Mouse (Mus musculus): ENCODE data around the gene Fzd10. TPM values are rescaled to one million over a fixed set of nuclear protein-coding genes. Genes with fewer than 3 reads are reported as not detected.

Fzd10 gene
- total RNA-seq (2021), result 1 to 10 TPM in 1 of 2 experiments, under 1 TPM in 1; 0.77 to 1.6 TPM
- long read RNA-seq, experiment 1, partial matches to known transcripts, result 0 of 2 reads
- long read RNA-seq, experiment 1, other reads (novel, unspliced or antisense), result 0 of 2 reads
- long read RNA-seq, experiment 2, result 0 reads

- intact Hi-C loops (cut with DNase I), result no loop called here
- peak within 1 kb of the TSS; percentile 78 for H3K4me3 ChIP-seq
- peak; percentile 54 for DNase-seq
- no peak for TF ChIP-seq CTCF (IDR thresholded peaks at IDR 0.05)
- H3K27ac ChIP-seq, result peak within 1 kb of the TSS; percentile 51
Observed at GRCm38 (mm10) chr5:128600072-128601021, at the start of gene Fzd10. TSS of gene Fzd10 (plus strand) at chr5:128600844.

GRCm38 (mm10) chr5:128551448-128551847 lies 49.2 kb upstream of the Fzd10 start:
- intact Hi-C loops (cut with DNase I), result no loop called here
- no peak for TF ChIP-seq CTCF (IDR thresholded peaks at IDR 0.05)
- no peak overlapping the region for H3K27ac ChIP-seq
- no peak for DNase-seq
- H3K4me3 ChIP-seq, result no peak overlapping the region

GRCm38 (mm10) chr5:128552136-128552890 lies 48.3 kb upstream of the Fzd10 start:
- DNase-seq, result no peak
- H3K4me3 ChIP-seq, result peak overlapping the region; percentile 50
- intact Hi-C loops (cut with DNase I), result no loop called here
- H3K27ac ChIP-seq, result no peak overlapping the region
- no peak for TF ChIP-seq CTCF (IDR thresholded peaks at IDR 0.05)

- Histone ChIP-seq H3K4me3 (no peak overlapping the region), H3K27ac (no peak overlapping the region)
- TF ChIP-seq CTCF (IDR thresholded peaks at IDR 0.05), result no peak
- DNase-seq, result peak; percentile 48
- intact Hi-C loops (cut with DNase I), result no loop called here
Observed at GRCm38 (mm10) chr5:128558126-128558525, 42.5 kb upstream of the Fzd10 start.

- Histone ChIP-seq H3K27ac (no peak overlapping the region), H3K4me3 (no peak overlapping the region)
- TF ChIP-seq CTCF (IDR thresholded peaks at IDR 0.05), result no peak
- intact Hi-C loops (cut with DNase I), result no loop called here
- no peak for DNase-seq
Observed at GRCm38 (mm10) chr5:128567313-128567712, 33.3 kb upstream of the Fzd10 start.

- intact Hi-C loops (cut with DNase I), result no loop called here
- TF ChIP-seq CTCF (IDR thresholded peaks at IDR 0.05), result no peak
- no peak for DNase-seq
- H3K27ac ChIP-seq, result no peak overlapping the region
- no peak overlapping the region for H3K4me3 ChIP-seq
Observed at GRCm38 (mm10) chr5:128568970-128569369, 31.7 kb upstream of the Fzd10 start.

- Histone ChIP-seq H3K27ac (no peak overlapping the region), H3K4me3 (no peak overlapping the region)
- no peak for TF ChIP-seq CTCF (IDR thresholded peaks at IDR 0.05)
- no peak for DNase-seq
- intact Hi-C loops (cut with DNase I), result no loop called here
Observed at GRCm38 (mm10) chr5:128570091-128570490, 30.6 kb upstream of the Fzd10 start.

GRCm38 (mm10) chr5:128570848-128571247 lies 29.8 kb upstream of the Fzd10 start:
- no peak for TF ChIP-seq CTCF (IDR thresholded peaks at IDR 0.05)
- H3K4me3 ChIP-seq, result no peak overlapping the region
- no peak for DNase-seq
- intact Hi-C loops (cut with DNase I), result no loop called here
- no peak overlapping the region for H3K27ac ChIP-seq

GRCm38 (mm10) chr5:128571706-128572105 lies 28.9 kb upstream of the Fzd10 start:
- no peak overlapping the region for H3K4me3 ChIP-seq
- no peak for DNase-seq
- no peak for TF ChIP-seq CTCF (IDR thresholded peaks at IDR 0.05)
- no peak overlapping the region for H3K27ac ChIP-seq
- intact Hi-C loops (cut with DNase I), result no loop called here

- H3K27ac ChIP-seq, result no peak overlapping the region
- intact Hi-C loops (cut with DNase I), result no loop called here
- H3K4me3 ChIP-seq, result no peak overlapping the region
- no peak for DNase-seq
- no peak for TF ChIP-seq CTCF (IDR thresholded peaks at IDR 0.05)
Observed at GRCm38 (mm10) chr5:128575997-128576579, 24.6 kb upstream of the Fzd10 start.

- Histone ChIP-seq H3K27ac (no peak overlapping the region), H3K4me3 (no peak overlapping the region)
- TF ChIP-seq CTCF (IDR thresholded peaks at IDR 0.05), result no peak
- DNase-seq, result no peak
- intact Hi-C loops (cut with DNase I), result no loop called here
Observed at GRCm38 (mm10) chr5:128579047-128579650, 21.5 kb upstream of the Fzd10 start.

GRCm38 (mm10) chr5:128580931-128581330 lies 19.7 kb upstream of the Fzd10 start:
- no peak overlapping the region for H3K27ac ChIP-seq
- intact Hi-C loops (cut with DNase I), result no loop called here
- DNase-seq, result no peak
- no peak for TF ChIP-seq CTCF (IDR thresholded peaks at IDR 0.05)
- H3K4me3 ChIP-seq, result no peak overlapping the region

Measured in gastrocnemius, adult 2 months (tissue).